Mouse (Mus musculus) CH12.LX (cell line): ENCODE data around the gene Lime1.

Experiments used
- CHD1 ChIP-seq: IDR thresholded peaks from 2 replicates; pipeline ENCODE4 v1.6.1; 2012; ENCODE audit warnings: low read depth, low read length, improper control_type of control experiment, inconsistent platforms
- CTCF ChIP-seq, 2 experiments: IDR thresholded peaks in 1 of 2; conservative IDR thresholded peaks in 1 of 2; 2 replicates each; pipeline ENCODE4 v1.5.1; 2011 to 2012; ENCODE audit warnings: low read depth in 2 of 2, low read length in 2 of 2, improper control_type of control experiment in 1 of 2, inconsistent platforms in 1 of 2, mild to moderate bottlenecking in 1 of 2, moderate library complexity in 1 of 2
- EP300 ChIP-seq: IDR thresholded peaks from 2 replicates; pipeline ENCODE4 v1.6.1; 2011; ENCODE audit warnings: low read length, improper control_type of control experiment
- JUN ChIP-seq: IDR thresholded peaks from 2 replicates; pipeline ENCODE4 v1.6.1; 2011; ENCODE audit warnings: low read depth, mild to moderate bottlenecking, low read length, improper control_type of control experiment, moderate library complexity; ENCODE audit not compliant: insufficient read depth
- JUND ChIP-seq: conservative IDR thresholded peaks from 2 replicates; pipeline ENCODE4 v1.6.1; 2011; ENCODE audit warnings: low read depth, low read length, improper control_type of control experiment
- KAT2A ChIP-seq: IDR thresholded peaks from 2 replicates; pipeline ENCODE4 v1.6.1; 2012; ENCODE audit warnings: low read length, improper control_type of control experiment, inconsistent platforms; ENCODE audit not compliant: insufficient replicate concordance
- PAX5 ChIP-seq: IDR thresholded peaks from 2 replicates; pipeline ENCODE4 v1.6.1; 2012; ENCODE audit warnings: low read length, inconsistent platforms, mixed read lengths
- POLR2A ChIP-seq: IDR thresholded peaks from 2 replicates; pipeline ENCODE4 v1.6.1; 2011; ENCODE audit warnings: low read depth, mild to moderate bottlenecking, improper control_type of control experiment, low read length
- TCF12 ChIP-seq: IDR thresholded peaks from 2 replicates; pipeline ENCODE4 v1.6.1; 2014; ENCODE audit warnings: low read depth, mild to moderate bottlenecking, inconsistent platforms, low read length, improper control_type of control experiment
- UBTF ChIP-seq: IDR thresholded peaks from 2 replicates; pipeline ENCODE4 v1.6.1; 2012; ENCODE audit warnings: low read depth, mild to moderate bottlenecking, inconsistent platforms, low read length, improper control_type of control experiment, moderate library complexity
- USF1 ChIP-seq: IDR thresholded peaks from 2 replicates; pipeline ENCODE4 v1.6.1; 2014; ENCODE audit warnings: low read depth, mild to moderate bottlenecking, inconsistent platforms, low read length, improper control_type of control experiment
- ZC3H11A ChIP-seq: IDR thresholded peaks from 2 replicates; pipeline ENCODE4 v1.6.1; 2012; ENCODE audit warnings: low read depth, mild to moderate bottlenecking, inconsistent platforms, low read length, improper control_type of control experiment
- ZNF384 ChIP-seq: IDR thresholded peaks from 2 replicates; pipeline ENCODE4 v1.6.1; 2012; ENCODE audit warnings: low read depth, low read length, improper control_type of control experiment, inconsistent platforms

GRCm38 (mm10) chr2:181364860-181365596 is 14.8 kb upstream of the Lime1 start, which contains the start of the genes Zgpat and Arfrp1:
- TF ChIP-seq CTCF (conservative IDR thresholded peaks at IDR 0.05 in 1 of 2, IDR thresholded peaks at IDR 0.05 in 1 of 2; ENCODE audit: low read depth in 2 of 2, low read length in 2 of 2) (no peak), POLR2A (peak; percentile 86), EP300 (no peak), ZC3H11A (no peak), KAT2A (peak; percentile 83; the same call in 1 of the 2 replicates), JUND (no peak), ZNF384 (no peak), CHD1 (no peak), UBTF (peak; percentile 79), PAX5 (no peak), USF1 (peak; percentile 43), JUN (no peak), TCF12 (peak; percentile 87)
